Mouse (Mus musculus) cerebellum, adult 2 months (tissue): ENCODE measurements at regions not wholly inside any gene's neighbourhood (a gene's known extent, or its start where the extent isn't known, plus 50 kb on each side); places are given as distances from the start of the nearest gene placed in this dataset.

Experiments used
- CTCF ChIP-seq: fragments of 200-500 bp; IDR thresholded peaks from 2 replicates; pipeline ENCODE4 v1.5.1; 2011; ENCODE audit warnings: low read depth, mild to moderate bottlenecking, control low read depth, low read length, moderate library complexity, borderline replicate concordance; ENCODE audit not compliant: insufficient read depth
- POLR2A ChIP-seq: fragments of 200-500 bp; IDR thresholded peaks from 2 replicates; pipeline ENCODE4 v1.6.1; 2011; ENCODE audit warnings: low read length, control low read depth, borderline replicate concordance; ENCODE audit not compliant: insufficient read depth

- TF ChIP-seq CTCF (no peak), POLR2A (no peak)
These were observed 79.4 kb downstream of the Fam43a start for GRCm38 (mm10) chr16:30678708-30679492.
